In genomic region chr8:22091568-22091967, GRCm38 (mm10) we compare ENCODE assay signal across 10 mouse cellular contexts. TPM values are rescaled to one million over a fixed set of nuclear protein-coding genes. Genes with fewer than 3 reads are reported as not detected.
DNase-seq lines count a peak whose midpoint lies in the region; ATAC-seq lines count a peak whose summit lies in the region.
"Had no signal": no experiment of that assay in that cellular context is flagged by ENCODE, and none has a peak within 500 bp of the region (broad histone marks: within the 10 kb centered on the region; RNA-seq: fewer than 3 reads in every experiment).

No protein-coding gene starts in this region.

- no peaks in the 10 kb centered on the region for H3K4me1 ChIP-seq in kidney, embryonic 15.5 days
- H3K4me1 ChIP-seq: limb, embryonic 12.5 days had no signal

- no peaks in the 10 kb centered on the region for H3K9me3 ChIP-seq in kidney, embryonic 15.5 days (replicated peaks)
- H3K9me3 ChIP-seq: limb, embryonic 12.5 days had no signal

- H3K4me3 ChIP-seq in kidney, embryonic 15.5 days (replicated peaks), result no peak overlapping the region
- H3K4me3 ChIP-seq: limb, embryonic 12.5 days had no signal

- no peaks in the 10 kb centered on the region for H3K36me3 ChIP-seq in kidney, embryonic 15.5 days
- H3K36me3 ChIP-seq: limb, embryonic 12.5 days had no signal

- ATAC-seq in kidney, embryonic 15.5 days (replicated peaks; ENCODE audit: low FRiP score), result no peak

- H3K27me3 ChIP-seq in kidney, embryonic 15.5 days, result no peaks in the 10 kb centered on the region
- H3K27me3 ChIP-seq: limb, embryonic 12.5 days had no signal

- DNase-seq in kidney, adult 9 months, result peak; percentile 1
- peak; percentile 38 for DNase-seq in 416B (ENCODE audit: low read depth)
- peak; percentile 58 for DNase-seq in ES-CJ7 (ENCODE audit: low read depth, low spot score)
- peak; percentile 0 for DNase-seq in fibroblast of lung, adult 2 months (ENCODE audit: low read depth)
- no peak for DNase-seq in spleen, postnatal 4 days (ENCODE audit: low spot score in 2 of 2)
- DNase-seq in left cerebral cortex, adult 9 months (ENCODE audit: low spot score in 2 of 2), result no peak
- DNase-seq: cerebellum, adult 11-12 months; heart, adult 11 months had no signal

- 42% methylated on average over 8 of the region's 8 CpGs for WGBS in kidney, embryonic 15.5 days

- H3K4me2 ChIP-seq in kidney, embryonic 15.5 days, result no peak overlapping the region
- H3K4me2 ChIP-seq: limb, embryonic 12.5 days had no signal

- no peak overlapping the region for H3K27ac ChIP-seq in kidney, embryonic 15.5 days
- H3K27ac ChIP-seq: limb, embryonic 12.5 days had no signal

- no peak overlapping the region for H3K9ac ChIP-seq in kidney, embryonic 15.5 days
- H3K9ac ChIP-seq: limb, embryonic 12.5 days had no signal

RNA-seq across cellular contexts. Expression of gene Alg11, which starts 31.0 kb away (rescaled TPM):
- 33.2 and 36.2 TPM in 2 replicates for polyA plus RNA-seq in kidney, embryonic 15.5 days (2015; fragmentation: Nextera tagmentation; extraction: Ambion mirVana)

RNA-seq across cellular contexts. Expression of gene Atp7b, which starts 31.5 kb away (rescaled TPM):
- 0.68 and 0.96 TPM in 2 replicates for polyA plus RNA-seq in kidney, embryonic 15.5 days (2015; fragmentation: Nextera tagmentation; extraction: Ambion mirVana)

RNA-seq across cellular contexts. Expression of gene Nek5, which starts 33.3 kb away (rescaled TPM):
- 0.28 and 0.38 TPM in 2 replicates for polyA plus RNA-seq in kidney, embryonic 15.5 days (2015; fragmentation: Nextera tagmentation; extraction: Ambion mirVana)

Comparison
In these comparisons a context has a peak if more than half of its experiments do, and no peak if none do; other contexts are left out.
1. DNase-seq: peak in kidney, adult 9 months (single experiment), 416B (single experiment), ES-CJ7 (single experiment) and fibroblast of lung, adult 2 months (single experiment); none in spleen, postnatal 4 days (0 of 2) and left cerebral cortex, adult 9 months (0 of 2).